Mouse (Mus musculus) hindbrain, embryonic 11.5 days (tissue): ENCODE measurements around the gene Kif20b. TPM values are rescaled to one million over a fixed set of nuclear protein-coding genes. Genes with fewer than 3 reads are reported as not detected.

Experiments
- microRNA counts: library from miRNA; unstranded; fragments of <30 nt; microRNA quantifications from one replicate; lab custom pipeline; 2015
- polyA plus RNA-seq: library from polyadenylated mRNA; unstranded; fragments of >200 nt; fragmentation: Nextera tagmentation; extraction: Ambion mirVana; gene quantifications from 2 replicates; pipeline ENCODE4 v1.2.1, GENCODE M21; 2014

Kif20b gene
- polyA plus RNA-seq, 1 experiment from 2014 or later = 70.6 TPM

MicroRNAs encoded within 50 kb of the gene (microRNA counts, 519-probe panel; counts per million panel counts)
- microRNA mmu-miR-1950 (lab: Ali Mortazavi, UCI) = not detected

Other genes with a start within 250 kb of the Kif20b start
- gene Slc16a12, start 175.1 kb upstream of the Kif20b start, polyA plus RNA-seq = 2.2 and 3.1 TPM in 2 replicates
- 8.1 and 12.5 TPM in 2 replicates for gene Pank1, start 42.9 kb upstream of the Kif20b start, polyA plus RNA-seq